Mouse (Mus musculus): ENCODE results near the gene Ankdd1a.

- no peak for TF ChIP-seq CTCF (IDR thresholded peaks at IDR 0.05; ENCODE audit: low read depth)
- no peak for TF ChIP-seq EP300 (optimal IDR thresholded peaks at IDR 0.05)
These were observed 22.1 kb upstream of the Ankdd1a start for GRCm38 (mm10) chr9:65542111-65542524.

All from stomach, postnatal 0 days (tissue).